Mouse (Mus musculus): ENCODE measurements around the gene Efemp1.

DNA sequence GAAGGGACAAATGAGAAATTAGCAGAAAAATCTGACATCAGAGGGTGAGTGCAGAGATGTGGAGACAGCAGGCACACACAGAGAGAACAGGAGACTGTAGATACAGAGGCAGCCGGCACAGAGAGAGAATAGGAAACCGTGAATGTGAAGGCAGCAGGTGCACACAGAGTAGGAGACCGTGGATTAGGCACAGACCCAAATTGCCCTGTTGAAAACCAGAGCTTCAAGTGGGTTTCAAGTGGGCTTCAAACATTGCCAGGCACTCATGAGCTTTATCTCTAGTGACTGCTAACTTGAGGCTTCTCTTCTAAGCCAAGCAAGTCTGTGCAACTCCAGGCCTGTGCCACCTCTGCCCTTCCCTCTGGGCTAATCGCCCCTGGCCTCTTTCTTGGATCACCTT lies 35.6 kb upstream of the Efemp1 start:
- TF ChIP-seq CTCF (IDR thresholded peaks at IDR 0.05; ENCODE audit: low read depth, low read length) (no peak), POLR2A (IDR thresholded peaks at IDR 0.05; ENCODE audit: extremely low read depth, insufficient read depth, low read length) (no peak)
